Mouse (Mus musculus): ENCODE measurements around the gene Ormdl3.
"Not testable (repeated sequence)": the region's sequence is repeated elsewhere in the genome, so short reads cannot be mapped to it uniquely, and the experiment has no call there.

Gene Ormdl3

DNA sequence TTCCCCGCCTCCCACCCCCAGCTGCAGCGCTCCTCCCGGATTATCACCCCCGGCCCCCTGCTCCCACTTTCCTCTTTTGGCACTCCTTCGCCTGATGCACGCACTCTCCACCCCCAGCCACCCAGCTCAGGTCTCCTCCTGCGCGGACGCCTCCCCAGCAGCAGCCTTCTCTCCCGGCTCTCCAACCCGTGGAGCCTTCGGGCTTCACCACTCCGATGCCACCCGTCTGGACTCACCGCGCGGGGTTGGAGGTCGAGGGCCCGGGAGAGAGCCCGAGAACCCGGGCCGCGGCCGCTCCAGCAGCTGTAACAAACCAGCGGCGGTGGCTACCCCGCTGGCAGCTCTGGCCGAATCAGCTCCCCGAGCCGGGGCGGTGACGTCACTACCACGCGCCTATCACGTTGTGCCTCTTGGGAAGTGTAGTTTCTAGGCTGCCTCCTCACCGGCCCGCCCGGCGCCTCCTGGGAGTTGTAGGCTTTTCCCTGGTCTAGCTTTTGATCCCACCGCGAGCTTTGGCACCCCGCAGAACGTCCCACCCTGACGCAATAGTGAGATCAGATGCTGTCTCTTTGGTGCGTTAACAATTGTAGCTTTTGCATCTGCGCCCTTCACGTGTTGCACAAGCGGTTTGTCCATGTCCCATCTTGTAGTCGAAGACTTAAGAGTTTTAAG is at the start of gene Ormdl3:
Gene Ormdl3, minus strand, starts transcription at position 477 of the 672 bp plus-strand sequence.
- peak; percentile 100 for DNase-seq (ENCODE audit: low read depth)

DNA sequence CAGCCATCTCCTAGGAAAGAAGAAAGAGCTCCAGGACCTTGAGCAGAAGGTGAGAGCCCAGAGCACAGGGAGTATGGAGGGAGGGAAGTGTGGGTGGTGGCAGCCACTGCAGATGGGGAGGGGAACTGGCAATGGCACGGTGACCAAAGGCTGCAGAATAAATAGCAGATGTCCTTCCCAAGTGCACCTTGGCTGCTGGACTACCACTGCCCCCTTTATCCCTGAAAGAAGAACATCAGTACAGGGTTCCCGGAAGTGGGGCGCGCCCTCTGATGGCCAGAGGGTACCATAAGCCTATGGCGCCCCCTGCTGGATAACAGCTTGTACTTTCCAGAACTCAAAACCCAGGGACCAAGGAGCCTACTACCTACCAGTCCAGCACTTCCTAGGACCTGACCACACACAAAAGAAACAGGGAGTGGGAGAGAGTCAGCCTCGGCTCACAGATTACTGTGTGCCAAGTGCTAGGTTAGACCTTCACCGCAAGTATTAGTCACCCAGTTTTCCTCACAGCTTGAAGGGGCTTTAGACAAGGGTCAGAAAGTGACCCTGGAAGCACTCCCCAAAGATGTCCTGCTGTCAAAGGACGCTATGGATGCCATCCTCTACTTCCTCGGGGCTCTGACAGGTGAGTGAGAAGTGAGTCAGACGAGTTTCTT is 48.3 kb upstream of the Ormdl3 start:
- peak; percentile 44 for DNase-seq (ENCODE audit: low read depth)

DNA sequence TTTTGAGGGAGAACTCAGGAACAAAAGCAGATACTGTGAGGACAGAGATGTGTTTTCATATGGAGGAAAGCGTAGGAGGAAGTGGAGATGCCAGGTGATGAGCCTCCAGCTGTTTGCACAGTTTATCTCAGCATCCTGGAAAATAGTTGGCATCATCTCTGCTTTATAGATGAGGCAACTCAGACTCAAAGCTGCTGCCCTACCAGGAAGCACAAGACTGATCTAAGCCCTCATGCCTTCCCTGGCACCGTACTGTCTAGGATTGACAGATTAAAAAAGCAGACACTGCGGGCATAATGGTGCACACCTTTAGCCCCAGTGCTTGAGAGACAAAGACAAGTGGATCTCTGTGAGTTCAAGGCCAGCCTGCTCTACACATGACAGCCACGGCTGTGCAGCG is 43.5 kb upstream of the Ormdl3 start:
- DNase-seq (ENCODE audit: low read depth), result no peak

DNA sequence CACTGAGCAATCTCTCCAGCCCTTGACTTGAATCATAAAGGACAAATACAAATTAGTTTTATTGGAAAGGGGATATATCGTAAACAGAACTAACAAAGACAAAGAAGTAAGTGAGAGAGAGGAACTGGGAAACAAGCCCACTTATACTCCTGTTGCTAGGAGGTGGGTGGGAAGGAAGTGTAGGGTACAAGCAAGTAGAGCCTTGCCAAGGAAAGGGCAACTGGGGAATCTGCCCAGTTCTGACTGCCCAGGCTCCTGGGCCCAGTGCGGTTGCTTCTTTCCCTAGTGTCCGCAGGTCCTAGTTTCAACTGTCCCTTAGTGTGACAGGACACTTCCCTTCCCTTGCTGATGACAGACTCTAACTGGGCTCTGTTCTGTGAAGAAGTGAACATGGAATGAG is 41.5 kb upstream of the Ormdl3 start:
- DNase-seq (ENCODE audit: low read depth), result no peak

DNA sequence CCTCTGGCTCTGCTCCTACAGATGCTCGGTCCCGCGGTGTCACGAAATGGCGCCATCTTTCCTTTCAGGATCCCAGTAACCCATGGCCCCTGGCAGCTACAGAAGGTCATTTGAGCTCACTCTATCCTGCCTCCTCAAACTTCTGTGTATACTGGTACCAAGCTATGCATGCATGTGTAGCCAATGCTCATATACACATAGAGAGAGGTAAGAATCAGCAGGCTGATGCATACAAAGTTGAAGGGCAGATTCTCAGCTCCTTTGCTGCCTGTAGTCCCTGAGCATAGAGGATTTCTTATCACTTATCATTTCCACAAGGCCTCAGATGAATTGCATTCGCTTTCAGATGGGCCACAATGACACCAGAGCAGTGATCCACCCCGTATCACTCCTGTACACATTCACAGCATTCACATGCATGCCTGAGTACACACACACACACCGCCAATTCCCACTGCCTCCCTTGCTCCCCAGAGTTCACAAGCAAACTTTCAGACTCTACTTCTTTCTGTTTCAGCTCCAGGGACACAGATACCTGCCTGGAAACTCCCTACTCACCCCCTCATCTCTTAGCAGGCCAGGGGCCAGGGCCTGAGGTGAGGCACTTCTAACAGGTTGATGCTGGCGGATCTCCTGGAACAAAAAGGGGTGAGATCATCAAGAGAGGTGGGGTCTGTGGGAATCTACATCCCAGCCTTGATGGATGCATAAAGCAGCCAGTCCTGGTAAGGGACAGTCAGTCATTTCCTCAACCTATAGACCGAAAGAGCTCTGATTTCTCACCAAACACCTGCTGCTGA is 38.6 kb upstream of the Ormdl3 start, which contains the start of the genes Gm12355 and Gsdma3:
Gene Gm12355, minus strand, starts transcription at position 51 of the 800 bp plus-strand sequence.
Gene Gsdma3, plus strand, starts transcription at position 750 of the 800 bp plus-strand sequence.
- DNase-seq (ENCODE audit: low read depth), result no peak

DNA sequence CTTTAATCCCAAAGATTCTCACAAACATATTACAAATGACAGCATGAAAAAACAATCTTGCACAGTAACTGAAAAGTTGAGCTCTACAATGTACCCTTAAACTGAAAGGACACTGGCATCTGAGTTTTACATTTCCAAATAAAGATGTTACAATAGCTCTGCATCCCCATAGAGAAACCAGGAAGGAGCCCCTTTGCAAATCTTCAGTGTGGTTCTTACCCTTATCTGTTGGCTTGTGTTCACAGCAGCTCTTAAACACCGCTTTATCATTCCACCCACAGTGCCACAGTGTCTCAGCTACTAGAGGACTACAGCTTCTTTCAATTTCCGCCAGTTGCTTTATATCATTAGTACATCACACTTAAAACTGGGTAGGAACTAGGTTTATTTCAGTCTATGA is 37.2 kb upstream of the Ormdl3 start:
- DNase-seq (ENCODE audit: low read depth), result not testable (repeated sequence)

DNA sequence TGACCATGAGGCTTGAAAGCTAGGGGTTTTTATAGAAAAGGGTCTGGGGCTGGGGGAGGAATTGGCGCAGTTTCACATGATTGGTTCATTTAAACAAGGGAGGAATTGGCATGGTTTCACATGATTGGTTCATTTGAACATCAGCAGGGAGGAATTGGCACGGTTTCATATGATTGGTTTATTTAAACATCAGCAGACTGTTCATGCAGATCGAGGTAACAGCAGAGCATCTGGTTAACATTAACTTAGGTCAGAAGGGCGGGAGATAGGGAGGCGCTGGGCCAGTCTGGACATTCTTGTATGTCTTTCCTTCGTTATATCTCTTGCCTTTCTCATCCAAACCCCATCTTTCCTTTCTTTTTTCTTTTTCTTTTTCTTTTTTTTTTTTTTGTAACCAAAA is 36.8 kb upstream of the Ormdl3 start:
- DNase-seq (ENCODE audit: low read depth), result peak; percentile 15

DNA sequence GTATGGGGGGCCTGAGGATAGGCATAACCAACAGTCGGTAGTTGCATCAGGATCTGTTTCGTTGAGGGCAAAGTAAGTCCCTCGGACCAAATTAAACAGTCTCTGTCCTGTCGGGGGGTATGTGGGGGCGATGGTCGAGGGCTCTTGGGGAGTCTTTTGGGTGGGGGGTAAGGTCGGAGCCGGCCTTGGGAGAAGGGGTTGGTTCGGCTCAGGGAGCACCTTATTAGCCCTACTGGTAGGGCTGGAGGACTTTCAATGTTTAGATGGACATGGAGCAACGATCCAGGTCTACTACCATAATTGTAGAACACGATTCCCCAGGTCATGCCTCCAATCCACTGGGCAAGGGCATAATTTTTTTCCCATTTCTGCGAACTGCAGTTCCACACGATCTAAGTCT is 33.6 kb upstream of the Ormdl3 start:
- no peak for DNase-seq (ENCODE audit: low read depth)

DNA sequence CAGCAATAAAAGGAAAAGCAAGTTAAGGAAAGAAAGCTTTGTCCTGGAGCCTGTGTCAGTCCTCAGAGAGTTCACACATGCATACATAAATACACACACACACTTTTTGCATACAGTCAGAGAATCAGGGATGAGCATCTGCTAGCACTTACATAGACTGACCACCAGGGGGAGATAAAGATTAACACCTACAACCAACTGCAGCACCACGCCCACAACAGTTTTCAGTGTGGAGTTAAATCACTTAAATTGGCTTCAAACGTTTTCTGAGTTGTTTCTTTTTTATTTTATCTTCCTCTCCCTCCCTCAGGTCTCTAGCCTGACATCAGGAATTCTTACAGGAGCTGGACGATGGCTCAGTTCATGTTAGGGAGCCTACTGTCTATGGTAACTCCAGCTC is 19.6 kb upstream of the Ormdl3 start:
- DNase-seq (ENCODE audit: low read depth), result peak; percentile 78

DNA sequence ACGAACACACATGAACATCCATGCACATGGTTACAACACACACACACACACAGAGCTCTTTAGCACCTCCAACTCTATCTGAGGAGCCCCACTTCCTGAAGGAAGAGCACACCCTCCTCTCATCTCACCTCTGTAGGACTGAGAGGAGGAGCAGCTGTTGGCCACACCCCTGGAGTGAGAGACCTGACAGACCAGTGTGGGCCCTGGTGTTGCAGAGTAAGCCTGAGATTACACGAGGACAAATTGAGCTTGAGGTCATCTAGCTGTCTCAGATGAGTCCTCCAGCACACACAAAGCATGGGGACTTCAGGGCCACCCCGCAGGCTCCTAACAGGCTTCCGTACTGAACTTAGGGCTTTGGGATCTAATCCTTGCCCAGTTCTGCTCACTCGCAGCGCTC is 17.7 kb upstream of the Ormdl3 start:
- not testable (repeated sequence) for DNase-seq (ENCODE audit: low read depth)

DNA sequence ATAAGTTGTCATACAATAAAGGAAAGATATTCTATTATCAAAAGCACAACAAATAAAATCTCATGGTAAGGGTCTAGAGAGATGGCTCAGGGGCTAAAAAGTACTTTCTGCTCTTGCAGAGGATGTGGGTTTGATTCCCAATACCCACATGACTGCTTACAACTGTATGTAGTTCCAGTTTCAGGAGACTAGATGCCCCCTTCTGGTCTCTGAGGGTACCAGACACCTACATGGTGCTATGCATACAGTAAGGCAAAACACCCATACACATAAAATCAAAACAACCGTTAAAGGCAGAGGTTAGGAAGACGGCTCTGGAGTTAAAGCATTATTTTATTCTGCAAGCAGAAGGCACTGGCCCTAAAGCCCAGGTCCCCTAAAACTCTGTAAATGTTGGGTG is 16.8 kb upstream of the Ormdl3 start:
- no peak for DNase-seq (ENCODE audit: low read depth)

DNA sequence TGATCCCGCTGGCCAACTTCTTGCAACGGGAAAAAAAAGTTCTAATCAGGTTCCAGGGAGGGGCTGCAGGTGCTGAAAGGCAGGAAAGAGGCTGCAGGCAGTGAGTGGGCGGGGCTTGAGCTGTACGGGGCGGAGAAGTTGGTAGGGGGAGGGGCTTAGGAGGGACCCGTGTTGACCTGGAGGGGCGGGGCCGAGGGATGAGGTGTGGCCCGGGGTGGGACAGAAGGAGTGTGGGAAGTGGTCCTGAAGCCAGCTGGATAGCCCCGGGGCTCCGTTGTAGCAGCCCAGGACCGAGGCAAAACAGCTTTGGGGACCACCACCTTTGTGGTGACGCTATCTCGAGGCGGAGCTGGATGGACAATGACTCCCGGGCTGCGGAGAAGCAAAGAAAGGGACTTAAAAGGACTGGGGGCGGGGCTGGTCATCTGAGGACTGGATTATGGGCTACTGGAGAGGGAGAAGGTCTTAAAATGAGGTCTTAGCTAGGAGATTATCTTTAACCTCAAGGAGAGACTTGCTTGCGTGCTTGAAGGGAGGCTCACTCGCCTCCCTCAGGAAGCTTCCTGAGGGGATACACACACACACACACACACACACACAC is 15.0 kb upstream of the Ormdl3 start:
- no peak for DNase-seq (ENCODE audit: low read depth)

DNA sequence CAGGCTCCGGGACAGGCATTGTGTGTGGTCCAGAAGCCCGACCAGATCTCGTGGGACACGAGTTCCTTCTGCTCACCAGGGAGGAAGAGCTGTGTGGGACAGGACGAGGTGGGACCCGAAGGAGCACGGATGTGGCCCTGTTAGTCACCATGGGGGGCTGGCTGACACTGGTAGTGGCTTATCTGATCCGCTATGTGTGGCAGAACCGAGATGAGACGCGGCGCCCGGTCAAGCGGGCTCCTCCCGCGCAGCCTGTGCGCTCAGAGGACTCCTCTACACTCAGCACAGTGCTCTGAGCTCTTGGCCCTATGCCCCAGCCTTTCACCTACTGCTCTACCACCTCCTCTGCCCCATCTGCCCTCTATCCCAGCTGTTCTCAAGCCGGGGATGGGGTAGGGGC is 12.1 kb upstream of the Ormdl3 start:
- no peak for DNase-seq (ENCODE audit: low read depth)

DNA sequence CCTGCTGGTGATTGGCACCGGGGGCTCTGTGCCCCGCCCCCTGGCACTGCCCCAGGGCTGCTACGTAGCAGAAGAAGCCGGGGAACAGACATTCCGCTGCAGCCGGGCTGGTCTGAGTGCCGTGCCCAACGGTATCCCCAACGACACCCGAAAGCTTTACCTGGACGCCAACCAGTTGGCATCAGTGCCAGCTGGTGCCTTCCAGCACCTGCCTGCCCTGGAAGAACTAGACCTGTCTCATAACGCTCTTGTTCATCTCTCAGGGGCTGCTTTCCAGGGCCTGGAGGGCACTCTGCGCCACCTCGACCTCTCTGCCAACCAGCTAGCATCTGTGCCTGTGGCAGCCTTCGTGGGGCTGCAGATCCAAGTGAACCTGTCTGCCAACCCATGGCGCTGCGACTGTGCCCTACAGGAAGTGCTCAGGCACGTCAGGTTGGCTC is 11.7 kb upstream of the Ormdl3 start:
- DNase-seq (ENCODE audit: low read depth), result no peak

DNA sequence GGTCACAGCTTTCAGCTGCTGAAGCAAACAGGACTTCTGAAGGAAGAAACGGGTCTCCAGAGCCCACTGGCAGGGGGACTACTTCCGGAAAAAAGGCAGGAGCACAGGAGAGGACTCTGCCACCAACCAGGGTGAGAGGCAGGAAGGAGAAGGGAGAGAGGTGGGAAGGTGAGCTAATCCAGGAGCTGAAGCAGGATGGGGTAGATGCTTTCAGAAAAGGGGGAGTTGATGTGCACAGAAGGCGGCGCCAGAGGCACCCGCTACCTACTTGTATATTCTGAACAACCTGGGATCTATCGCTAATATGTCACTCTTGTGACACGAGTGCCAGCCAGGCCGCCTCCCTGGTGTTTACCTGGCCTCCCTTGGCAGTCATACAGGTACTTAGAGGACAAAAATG is 10.8 kb upstream of the Ormdl3 start, which contains the start of gene Lrrc3c:
Gene Lrrc3c, plus strand, starts transcription at position 301 of the 400 bp plus-strand sequence.
- no peak for DNase-seq (ENCODE audit: low read depth)

DNA sequence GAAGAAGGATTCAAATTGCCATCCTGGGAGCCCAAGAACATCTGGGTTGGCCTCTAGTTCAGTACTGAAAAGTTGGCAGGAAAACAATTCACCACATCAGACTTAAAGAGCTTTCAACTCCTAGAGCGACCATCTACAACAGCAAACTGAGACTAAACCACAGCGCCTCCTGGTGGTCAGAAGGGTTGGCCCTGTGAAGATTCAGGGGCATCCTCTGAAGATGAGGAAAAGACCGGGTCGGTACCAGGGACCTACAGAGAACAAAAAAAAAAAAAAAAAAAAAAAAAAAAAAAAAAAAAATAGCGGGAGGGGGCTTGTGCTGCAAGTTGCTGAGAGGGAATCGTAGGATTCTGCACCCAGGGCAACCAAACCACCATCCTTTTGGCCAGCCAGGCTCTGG is 10.2 kb upstream of the Ormdl3 start:
- peak; percentile 87 for DNase-seq (ENCODE audit: low read depth)

DNA sequence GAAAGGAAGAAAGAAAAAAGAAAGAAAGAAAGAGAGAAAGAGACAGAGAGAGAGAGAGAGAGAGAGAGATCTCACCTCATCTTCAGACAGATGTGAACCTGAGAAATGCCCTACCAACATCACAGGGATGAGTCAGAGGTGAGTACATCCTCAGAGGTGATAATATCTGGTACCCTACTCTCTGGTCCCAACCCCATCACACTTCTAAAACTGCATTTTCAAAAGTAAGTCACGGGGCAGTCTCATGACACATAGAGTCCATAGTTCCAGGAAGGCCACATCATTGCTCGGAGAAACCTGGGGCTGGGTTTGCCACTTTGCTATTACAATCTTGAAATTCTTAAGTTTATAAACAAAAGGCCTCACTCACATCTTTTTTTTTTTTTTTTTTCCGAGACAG is 8.8 kb upstream of the Ormdl3 start:
- no peak for DNase-seq (ENCODE audit: low read depth)

DNA sequence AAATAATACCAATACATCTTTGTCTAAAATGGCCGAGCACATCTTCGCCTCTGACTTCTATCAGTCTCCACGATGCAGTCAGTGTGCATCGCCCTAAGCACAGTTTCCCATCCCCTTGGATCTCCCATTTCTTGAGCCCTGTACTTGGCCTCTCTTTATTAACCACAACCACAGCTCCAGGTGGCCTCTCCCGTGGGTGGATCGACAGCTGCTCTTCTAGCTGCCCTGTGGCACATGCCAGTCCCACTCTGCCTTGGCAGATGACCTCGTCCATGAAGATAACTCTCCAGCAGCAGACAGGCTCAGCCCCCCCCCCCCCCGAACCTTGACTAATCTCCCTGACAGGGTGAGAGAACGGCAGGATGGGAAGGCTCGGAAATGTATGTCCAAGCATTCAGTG is 8.3 kb upstream of the Ormdl3 start:
- DNase-seq (ENCODE audit: low read depth), result no peak

DNA sequence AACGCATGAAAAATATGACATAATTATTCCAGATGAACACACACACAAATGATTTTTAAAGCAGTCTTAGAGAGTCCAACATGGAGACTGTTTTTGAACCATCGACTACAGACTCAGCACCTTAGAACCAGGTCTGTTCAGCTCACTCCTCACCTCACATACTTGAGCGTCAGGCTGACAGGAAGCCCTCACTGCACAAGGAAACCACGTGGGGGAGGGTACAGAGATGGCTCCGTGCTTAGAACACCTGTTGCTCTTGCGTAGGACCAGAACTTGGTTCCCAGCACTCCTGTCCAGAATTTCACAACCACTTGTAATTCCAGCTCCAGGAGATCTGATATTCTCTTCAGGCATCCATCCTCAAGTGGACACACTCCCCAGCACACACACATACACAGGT is 7.9 kb upstream of the Ormdl3 start:
- DNase-seq (ENCODE audit: low read depth), result no peak

DNA sequence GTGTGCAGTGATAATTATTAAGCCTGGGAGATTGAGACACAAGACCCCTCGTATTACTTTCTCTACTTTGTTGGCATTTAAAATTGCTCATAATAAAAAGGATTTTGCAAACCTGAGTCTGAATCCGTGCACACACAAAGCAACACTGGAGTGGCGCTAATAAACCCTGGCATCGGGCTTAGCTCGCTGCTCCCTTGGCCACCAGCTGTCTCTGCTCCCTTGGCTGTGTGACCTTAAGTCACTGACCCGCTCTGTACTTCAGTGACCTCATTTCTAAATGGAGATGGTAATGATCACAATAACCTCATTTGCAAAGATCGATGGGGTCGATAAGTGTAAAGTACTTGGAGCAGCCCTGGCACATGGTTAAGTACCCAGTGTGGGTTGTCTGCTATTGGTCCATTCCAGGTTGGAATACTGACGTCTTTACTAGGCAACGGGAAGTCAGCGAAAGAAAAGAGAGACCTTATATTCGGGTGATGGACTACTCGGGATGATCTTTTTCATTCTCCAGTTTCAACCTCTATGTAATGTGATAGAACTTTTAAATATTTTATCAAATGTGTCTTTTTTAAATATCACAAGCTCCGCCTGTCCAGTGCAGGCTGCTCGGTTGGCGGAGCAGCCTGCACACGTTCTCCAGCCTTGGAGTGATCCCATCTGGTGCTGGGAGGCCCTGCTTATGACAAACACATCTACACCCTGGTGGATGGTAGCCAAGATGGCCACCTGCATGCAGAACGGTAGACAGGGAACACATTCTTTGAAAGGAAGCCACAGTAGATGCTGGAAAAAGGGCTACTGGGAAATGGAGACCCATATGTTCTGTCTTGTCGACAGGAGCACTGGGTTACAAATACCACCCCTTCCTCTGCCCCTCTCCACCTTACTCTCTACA is 3.6 kb upstream of the Ormdl3 start:
- DNase-seq (ENCODE audit: low read depth), result no peak

DNA sequence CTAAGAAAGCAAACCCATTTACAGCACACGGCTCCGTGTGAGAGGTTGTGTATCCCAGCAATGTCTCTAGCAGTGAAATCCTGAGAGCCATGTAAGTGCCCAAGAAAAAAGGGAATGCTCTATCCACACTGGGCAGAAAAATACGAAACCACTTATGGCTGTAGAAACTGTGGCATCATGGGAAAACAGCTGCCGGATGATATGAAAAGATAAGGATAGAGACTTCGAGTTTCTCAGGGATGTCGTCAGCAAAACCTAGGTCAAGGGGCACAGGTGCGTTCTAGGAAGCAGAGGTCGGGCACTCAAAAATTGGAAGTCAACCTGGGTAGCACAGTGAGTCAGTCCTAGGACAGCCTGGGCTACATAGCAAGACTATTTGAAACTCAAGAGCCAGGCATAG is 2.1 kb upstream of the Ormdl3 start:
- DNase-seq (ENCODE audit: low read depth), result no peak

Data from NIH3T3 (cell line).